Mouse (Mus musculus): ENCODE measurements around the gene Cep112. TPM values are rescaled to one million over a fixed set of nuclear protein-coding genes. Genes with fewer than 3 reads are reported as not detected.
A peak's percentile ranks its signal among the peaks of the same experiment; 100 is the strongest.

Gene Cep112
- polyA plus RNA-seq, 1 experiment = 2.5 TPM

DNA sequence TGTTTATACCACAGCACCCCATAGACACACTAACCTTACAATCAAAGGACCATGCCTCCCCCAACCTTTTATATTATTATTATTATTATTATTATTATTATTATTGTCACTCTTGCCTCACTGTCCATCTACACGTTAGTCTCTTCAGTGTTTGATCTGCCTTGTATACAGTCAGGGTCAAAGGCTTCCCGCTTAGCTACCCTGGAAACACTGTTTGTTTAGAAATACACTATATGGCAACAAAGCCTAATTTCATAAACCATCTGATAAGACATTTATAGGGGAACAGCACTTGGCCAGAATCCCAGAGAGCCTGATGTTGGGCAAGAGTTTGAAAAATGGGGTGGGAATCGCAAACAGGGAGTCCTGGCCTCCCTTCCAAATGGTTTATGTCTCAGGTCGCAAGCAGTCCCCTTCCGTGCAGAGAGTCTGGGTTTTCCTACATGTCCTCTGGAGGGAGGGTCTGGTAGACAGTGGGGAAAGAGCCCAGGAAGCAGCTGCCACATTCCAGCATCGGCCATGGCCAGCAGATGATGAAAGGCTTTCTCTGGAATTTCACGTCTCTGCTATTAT lies 451.7 kb downstream of the Cep112 start:
- H3K4me3 ChIP-seq (ENCODE audit: insufficient read depth, low read length) = no peak overlapping the region
- no peaks in the 10 kb centered on the region for H3K4me1 ChIP-seq (ENCODE audit: control insufficient read depth, insufficient read depth, low read length)
- no peak overlapping the region for H3K27ac ChIP-seq (ENCODE audit: insufficient read depth, low read length)
- TF ChIP-seq CTCF (IDR thresholded peaks at IDR 0.05; ENCODE audit: extremely low read depth, insufficient read depth, low read length) = no peak
- no peak for TF ChIP-seq POLR2A (IDR thresholded peaks at IDR 0.05; ENCODE audit: extremely low read depth, insufficient read depth, low read length)

GRCm38 (mm10) chr11:108877520-108877919 lies 452.5 kb downstream of the Cep112 start:
- Histone ChIP-seq H3K4me3 (ENCODE audit: insufficient read depth, low read length) (no peak overlapping the region), H3K4me1 (ENCODE audit: control insufficient read depth, insufficient read depth, low read length) (no peaks in the 10 kb centered on the region)

DNA sequence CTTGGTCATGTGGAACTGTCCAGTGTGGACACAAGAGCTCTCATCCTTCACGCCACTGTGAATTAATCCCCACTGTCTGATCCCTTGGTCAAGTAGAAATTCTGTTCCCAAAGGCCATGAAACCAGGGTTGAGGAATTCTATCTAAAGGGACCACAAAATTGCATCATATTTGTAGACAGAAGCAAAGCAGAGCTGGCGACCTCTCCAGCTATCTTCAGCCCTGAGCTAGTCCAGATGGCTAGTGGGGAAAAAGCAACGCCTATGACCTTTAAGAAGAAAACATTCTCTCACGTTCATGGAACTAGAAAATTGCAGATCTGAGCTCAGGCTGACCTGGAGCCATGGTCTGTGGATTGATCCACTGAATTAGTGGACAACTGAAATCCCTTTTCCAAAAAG lies 455.6 kb downstream of the Cep112 start:
- Histone ChIP-seq H3K4me3 (ENCODE audit: insufficient read depth, low read length) (no peak overlapping the region), H3K4me1 (ENCODE audit: control insufficient read depth, insufficient read depth, low read length) (no peaks in the 10 kb centered on the region), H3K27ac (ENCODE audit: insufficient read depth, low read length) (no peak overlapping the region)
- TF ChIP-seq POLR2A (IDR thresholded peaks at IDR 0.05; ENCODE audit: extremely low read depth, insufficient read depth, low read length) = no peak
- no peak for TF ChIP-seq CTCF (IDR thresholded peaks at IDR 0.05; ENCODE audit: extremely low read depth, insufficient read depth, low read length)

More at GRCm38 (mm10) chr11:108877520-108877919, 452.5 kb downstream of the Cep112 start:
- TF ChIP-seq CTCF (IDR thresholded peaks at IDR 0.05; ENCODE audit: extremely low read depth, insufficient read depth, low read length) (no peak), POLR2A (IDR thresholded peaks at IDR 0.05; ENCODE audit: extremely low read depth, insufficient read depth, low read length) (no peak)
- H3K27ac ChIP-seq (ENCODE audit: insufficient read depth, low read length) = no peak overlapping the region

GRCm38 (mm10) chr11:108881662-108882061 lies 456.7 kb downstream of the Cep112 start:
- TF ChIP-seq CTCF (IDR thresholded peaks at IDR 0.05; ENCODE audit: extremely low read depth, insufficient read depth, low read length) (no peak), POLR2A (IDR thresholded peaks at IDR 0.05; ENCODE audit: extremely low read depth, insufficient read depth, low read length) (no peak)
- no peak overlapping the region for H3K27ac ChIP-seq (ENCODE audit: insufficient read depth, low read length)
- H3K4me3 ChIP-seq (ENCODE audit: insufficient read depth, low read length) = no peak overlapping the region
- no peaks in the 10 kb centered on the region for H3K4me1 ChIP-seq (ENCODE audit: control insufficient read depth, insufficient read depth, low read length)

DNA sequence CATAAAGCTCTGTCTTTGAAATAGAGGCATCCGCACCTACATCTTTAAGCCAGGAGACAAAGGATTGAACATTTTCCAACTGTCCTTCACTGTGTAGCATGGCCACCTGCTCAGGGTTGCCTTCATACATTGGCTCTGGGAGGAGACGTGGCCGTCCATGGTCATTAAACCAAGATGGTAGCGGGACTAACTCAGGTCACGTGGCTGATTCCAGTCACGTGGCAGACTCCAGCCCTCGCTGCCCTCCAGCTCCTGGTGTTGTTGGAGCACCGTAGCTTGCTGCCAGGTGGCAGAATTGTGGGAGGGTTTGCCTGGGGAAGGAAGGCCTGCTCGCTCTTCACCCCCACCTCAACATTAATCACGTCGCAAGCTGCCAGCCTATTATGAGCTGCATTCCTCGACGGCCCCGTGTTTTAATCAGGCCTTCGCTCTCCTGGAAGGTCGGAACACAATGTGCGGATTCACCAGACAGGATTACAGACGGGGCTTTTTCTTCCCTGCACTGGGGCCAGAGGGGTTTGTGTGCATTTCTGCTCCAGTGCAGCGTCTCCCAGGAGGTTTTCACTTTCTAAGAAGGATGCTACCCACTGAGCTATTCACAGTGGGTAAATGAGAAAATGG lies 460.4 kb downstream of the Cep112 start:
- TF ChIP-seq CTCF (IDR thresholded peaks at IDR 0.05; ENCODE audit: extremely low read depth, insufficient read depth, low read length) (no peak), POLR2A (IDR thresholded peaks at IDR 0.05; ENCODE audit: extremely low read depth, insufficient read depth, low read length) (no peak)
- H3K4me1 ChIP-seq (ENCODE audit: control insufficient read depth, insufficient read depth, low read length) = no peaks in the 10 kb centered on the region
- no peak overlapping the region for H3K4me3 ChIP-seq (ENCODE audit: insufficient read depth, low read length)
- H3K27ac ChIP-seq (ENCODE audit: insufficient read depth, low read length) = no peak overlapping the region

- Histone ChIP-seq H3K4me1 (ENCODE audit: control insufficient read depth, insufficient read depth, low read length) (no peaks in the 10 kb centered on the region), H3K27ac (ENCODE audit: insufficient read depth, low read length) (no peak overlapping the region), H3K4me3 (ENCODE audit: insufficient read depth, low read length) (no peak overlapping the region)
- no peak for TF ChIP-seq POLR2A (IDR thresholded peaks at IDR 0.05; ENCODE audit: extremely low read depth, insufficient read depth, low read length)
- TF ChIP-seq CTCF (IDR thresholded peaks at IDR 0.05; ENCODE audit: extremely low read depth, insufficient read depth, low read length) = no peak
These were observed 461.1 kb downstream of the Cep112 start for GRCm38 (mm10) chr11:108886060-108886459.

GRCm38 (mm10) chr11:108889121-108889520 lies 464.1 kb downstream of the Cep112 start:
- H3K4me3 ChIP-seq (ENCODE audit: insufficient read depth, low read length) = no peak overlapping the region
- H3K27ac ChIP-seq (ENCODE audit: insufficient read depth, low read length) = no peak overlapping the region
- TF ChIP-seq POLR2A (IDR thresholded peaks at IDR 0.05; ENCODE audit: extremely low read depth, insufficient read depth, low read length) = no peak
- TF ChIP-seq CTCF (IDR thresholded peaks at IDR 0.05; ENCODE audit: extremely low read depth, insufficient read depth, low read length) = peak; percentile 54
- H3K4me1 ChIP-seq (ENCODE audit: control insufficient read depth, insufficient read depth, low read length) = peaks cover 2% of the 10 kb centered on the region; the same call in 1 of the 2 replicates

DNA sequence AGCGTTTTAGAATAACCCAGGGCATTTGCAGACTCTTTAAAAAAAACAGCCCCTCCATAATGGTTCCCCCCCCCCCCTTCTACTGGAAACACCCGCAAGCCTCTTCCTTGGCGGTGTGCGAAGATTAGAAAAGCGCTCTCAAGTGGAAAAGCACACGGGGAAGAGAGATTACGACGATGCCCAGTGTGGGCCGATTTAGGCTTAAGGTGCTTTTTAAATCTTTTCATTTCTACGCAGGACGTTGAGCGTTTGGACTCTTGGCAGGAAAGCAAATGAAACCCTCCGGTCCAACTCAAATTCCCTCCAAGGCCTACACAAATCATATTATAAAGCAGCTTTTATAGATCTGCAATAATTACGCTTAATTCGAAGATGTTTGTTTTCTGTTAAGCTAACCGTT lies 465.6 kb downstream of the Cep112 start:
- Histone ChIP-seq H3K4me1 (ENCODE audit: control insufficient read depth, insufficient read depth, low read length) (peaks cover 2% of the 10 kb centered on the region; the same call in 1 of the 2 replicates), H3K4me3 (ENCODE audit: insufficient read depth, low read length) (peak overlapping the region; percentile 15), H3K27ac (ENCODE audit: insufficient read depth, low read length) (no peak overlapping the region)
- TF ChIP-seq CTCF (IDR thresholded peaks at IDR 0.05; ENCODE audit: extremely low read depth, insufficient read depth, low read length) (no peak), POLR2A (IDR thresholded peaks at IDR 0.05; ENCODE audit: extremely low read depth, insufficient read depth, low read length) (no peak)

DNA sequence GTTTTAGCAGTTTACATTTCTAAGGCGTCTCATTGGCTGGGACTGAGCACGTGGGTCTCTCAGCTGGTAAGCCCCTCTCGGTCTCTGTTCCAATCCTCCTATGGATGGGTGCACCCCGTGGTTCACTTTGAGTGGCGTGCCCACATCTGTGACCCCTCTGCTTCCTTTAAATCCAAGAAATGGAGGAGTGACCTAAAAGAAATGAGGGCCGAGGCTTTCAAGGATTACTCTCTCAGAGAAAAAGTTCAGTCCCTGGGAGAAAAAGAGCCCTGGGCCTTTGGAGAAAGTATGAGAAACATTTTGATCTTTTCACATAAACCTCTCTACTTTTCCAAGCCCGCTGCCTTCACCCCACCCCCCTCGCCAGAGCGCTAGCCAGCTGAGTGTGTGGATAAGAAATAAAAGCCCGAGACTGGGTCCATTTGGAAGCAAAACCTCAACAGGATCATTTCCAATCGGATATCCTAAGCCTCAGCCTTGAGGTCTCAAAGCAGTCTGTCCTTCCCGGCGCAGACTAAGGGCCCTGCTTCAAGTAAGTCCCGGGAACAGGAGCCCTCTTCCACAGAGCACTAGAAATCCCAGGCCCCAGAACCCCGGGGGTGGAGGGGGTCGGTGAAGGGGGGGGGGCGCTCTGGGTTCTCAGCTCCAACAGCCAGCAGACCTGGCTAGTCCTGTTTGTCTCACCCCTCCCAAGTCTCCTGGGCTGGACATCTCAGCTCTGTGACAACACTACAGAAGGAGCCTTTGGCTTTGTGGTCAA lies 466.3 kb downstream of the Cep112 start:
- Histone ChIP-seq H3K27ac (ENCODE audit: insufficient read depth, low read length) (no peak overlapping the region), H3K4me3 (ENCODE audit: insufficient read depth, low read length) (peak overlapping the region; percentile 15), H3K4me1 (ENCODE audit: control insufficient read depth, insufficient read depth, low read length) (peaks cover 2% of the 10 kb centered on the region; the same call in 1 of the 2 replicates)
- TF ChIP-seq POLR2A (IDR thresholded peaks at IDR 0.05; ENCODE audit: extremely low read depth, insufficient read depth, low read length) (no peak), CTCF (IDR thresholded peaks at IDR 0.05; ENCODE audit: extremely low read depth, insufficient read depth, low read length) (no peak)
